Mouse (Mus musculus) spleen, postnatal 36 days (tissue): ENCODE measurements around the gene Kcnj6.
"Not testable (repeated sequence)": the region's sequence is repeated elsewhere in the genome, so short reads cannot be mapped to it uniquely, and the experiment has no call there.

Experiments used
- DNase-seq, 2 experiments: peaks; one replicate each; pipeline ENCODE4 v3.0.0; 2022; ENCODE audit warnings: low spot score in 2 of 2, mixed read lengths in 1 of 2

Gene Kcnj6

GRCm38 (mm10) chr16:94850393-94850792 is 147.1 kb downstream of the Kcnj6 start:
- no peak for DNase-seq

GRCm38 (mm10) chr16:94845996-94846395 is 151.5 kb downstream of the Kcnj6 start:
- DNase-seq: no peak

GRCm38 (mm10) chr16:94844769-94845168 is 152.7 kb downstream of the Kcnj6 start:
- no peak for DNase-seq

GRCm38 (mm10) chr16:94839398-94839797 is 158.1 kb downstream of the Kcnj6 start:
- DNase-seq: no peak

- DNase-seq: no peak
Observed at GRCm38 (mm10) chr16:94837881-94838280, 159.6 kb downstream of the Kcnj6 start.

GRCm38 (mm10) chr16:94834502-94834901 is 163.0 kb downstream of the Kcnj6 start:
- DNase-seq: no peak

GRCm38 (mm10) chr16:94828166-94828565 is 169.3 kb downstream of the Kcnj6 start:
- no peak for DNase-seq

- no peak for DNase-seq
Observed at GRCm38 (mm10) chr16:94827092-94827585, 170.4 kb downstream of the Kcnj6 start.

- DNase-seq: no peak
Observed at GRCm38 (mm10) chr16:94825274-94825673, 172.2 kb downstream of the Kcnj6 start.

- no peak for DNase-seq
Observed at GRCm38 (mm10) chr16:94822611-94823010, 174.9 kb downstream of the Kcnj6 start.

GRCm38 (mm10) chr16:94821610-94822009 is 175.9 kb downstream of the Kcnj6 start:
- DNase-seq: no peak

GRCm38 (mm10) chr16:94816391-94816790 is 181.1 kb downstream of the Kcnj6 start:
- DNase-seq: peak in 1 of 2 experiments; percentile 3

GRCm38 (mm10) chr16:94815891-94816290 is 181.6 kb downstream of the Kcnj6 start:
- no peak for DNase-seq

- not testable (repeated sequence) for DNase-seq
Observed at GRCm38 (mm10) chr16:94809286-94809685, 188.2 kb downstream of the Kcnj6 start.

- no peak for DNase-seq
Observed at GRCm38 (mm10) chr16:94798241-94798640, 199.3 kb downstream of the Kcnj6 start.

- no peak for DNase-seq
Observed at GRCm38 (mm10) chr16:94797366-94797765, 200.1 kb downstream of the Kcnj6 start.

GRCm38 (mm10) chr16:94793041-94793440 is 204.5 kb downstream of the Kcnj6 start:
- DNase-seq: no peak

GRCm38 (mm10) chr16:94789958-94790357 is 207.5 kb downstream of the Kcnj6 start:
- DNase-seq: no peak

- DNase-seq: no peak
Observed at GRCm38 (mm10) chr16:94788716-94789115, 208.8 kb downstream of the Kcnj6 start.

- no peak for DNase-seq
Observed at GRCm38 (mm10) chr16:94788165-94788564, 209.3 kb downstream of the Kcnj6 start.

- DNase-seq: no peak
Observed at GRCm38 (mm10) chr16:94785873-94786272, 211.6 kb downstream of the Kcnj6 start.

- no peak for DNase-seq
Observed at GRCm38 (mm10) chr16:94783696-94784095, 213.8 kb downstream of the Kcnj6 start.

- no peak for DNase-seq
Observed at GRCm38 (mm10) chr16:94782110-94782946, 215.2 kb downstream of the Kcnj6 start.
